Mouse (Mus musculus) kidney, embryonic 15.5 days (tissue): ENCODE data around the gene Atp6v0c. TPM values are rescaled to one million over a fixed set of nuclear protein-coding genes. Genes with fewer than 3 reads are reported as not detected.
A peak's percentile ranks its signal among the peaks of the same experiment; 100 is the strongest.

Source experiments
- ATAC-seq: fragments of 200-750 bp; cut with Nextera tagmentation; replicated peaks from 2 replicates; pipeline ENCODE4 v1.8.0; 2017; ENCODE audit warnings: moderate TSS enrichment; ENCODE audit not compliant: low FRiP score
- H3K27ac ChIP-seq: fragments of 300-500 bp; sonication (generic); 2 replicates; pipeline ENCODE4 v1.5.1; 2015; ENCODE audit warnings: mild to moderate bottlenecking, inconsistent platforms
- H3K27me3 ChIP-seq: fragments of 300-500 bp; sonication (generic); 2 replicates; pipeline ENCODE4 v1.6.1; 2015; ENCODE audit warnings: inconsistent platforms
- H3K36me3 ChIP-seq: fragments of 300-500 bp; sonication (generic); 2 replicates; pipeline ENCODE4 v1.6.1; 2015; ENCODE audit warnings: inconsistent platforms
- H3K4me1 ChIP-seq: fragments of 300-500 bp; sonication (generic); 2 replicates; pipeline ENCODE4 v1.6.1; 2015; ENCODE audit warnings: inconsistent platforms
- H3K4me2 ChIP-seq: fragments of 300-500 bp; sonication (generic); 2 replicates; pipeline ENCODE4 v1.6.1; 2015; ENCODE audit warnings: moderate library complexity, mild to moderate bottlenecking, inconsistent platforms
- H3K4me3 ChIP-seq: fragments of 300-500 bp; sonication (generic); replicated peaks from 2 replicates; pipeline ENCODE4 v1.5.1; 2015; ENCODE audit warnings: mild to moderate bottlenecking, inconsistent platforms
- H3K9ac ChIP-seq: fragments of 300-500 bp; sonication (generic); 2 replicates; pipeline ENCODE4 v1.6.1; 2015; ENCODE audit warnings: mild to moderate bottlenecking, inconsistent platforms
- H3K9me3 ChIP-seq: fragments of 300-500 bp; sonication (generic); replicated peaks from 2 replicates; pipeline ENCODE4 v1.6.1; 2016; ENCODE audit warnings: inconsistent platforms
- WGBS: fragments of 180-500 bp; shearing (Covaris S2); methylation state at CpG from one replicate; pipeline ENCODE4 v1.1.7; 2015; ENCODE audit warnings: mixed read lengths; 5-methylcytosine and 5-hydroxymethylcytosine counted together
- polyA plus RNA-seq: library from polyadenylated mRNA; unstranded; fragments of >200 nt; fragmentation: Nextera tagmentation; extraction: Ambion mirVana; gene quantifications from 2 replicates; pipeline ENCODE4 v1.2.1, GENCODE M21; 2015

Gene Atp6v0c
- 546 and 562 TPM in 2 replicates for polyA plus RNA-seq

DNA sequence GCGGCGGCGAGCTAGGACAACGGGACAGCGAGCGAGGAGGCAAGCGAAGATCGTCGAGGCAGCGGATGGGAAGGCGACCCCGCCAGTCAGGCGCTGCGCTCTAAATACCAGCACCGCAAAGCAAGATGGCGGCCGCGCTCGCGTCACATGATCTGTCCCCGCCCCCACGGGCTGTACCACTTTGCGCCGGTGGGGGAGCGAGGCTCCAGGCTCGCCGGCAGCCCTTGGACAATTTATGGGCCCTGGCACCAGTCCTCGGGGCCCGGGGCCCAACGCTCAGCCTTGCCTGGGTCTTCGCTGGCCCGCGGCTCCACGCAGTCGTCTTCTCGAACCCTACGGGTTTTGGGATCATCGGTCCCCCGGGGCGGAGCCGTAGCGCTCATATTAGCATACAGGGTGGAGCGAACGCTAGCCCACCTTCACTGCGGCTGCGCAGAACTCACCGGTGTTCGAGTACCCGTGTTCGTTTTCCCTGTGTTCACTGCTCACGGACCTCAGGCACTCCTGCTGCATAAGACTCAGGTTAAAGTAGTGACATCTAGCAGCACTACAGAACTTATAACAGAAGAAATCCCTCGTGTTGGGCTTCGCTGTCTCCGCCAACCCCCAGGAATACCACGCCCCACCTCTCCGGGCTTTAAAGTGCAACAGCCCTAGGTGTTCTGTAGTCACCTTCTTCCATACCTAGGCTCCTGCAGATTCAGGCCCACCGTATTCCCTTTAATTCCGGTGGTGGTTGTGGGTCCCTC lies at the start of gene Atp6v0c:
Gene Atp6v0c (minus strand): TSS at position 386 of the 749 bp plus-strand sequence.
- WGBS, result under 1% methylated on average over 58 of the region's 58 CpGs
- Histone ChIP-seq H3K4me2 (peak within 1 kb of the TSS; percentile 74), H3K4me3 (peak within 1 kb of the TSS; percentile 91), H3K27me3 (no peaks in the 10 kb centered on the region), H3K36me3 (peaks cover 29% of the 10 kb centered on the region), H3K4me1 (peaks cover 38% of the 10 kb centered on the region), H3K9me3 (no peaks in the 10 kb centered on the region), H3K27ac (peak within 1 kb of the TSS; percentile 97), H3K9ac (peak within 1 kb of the TSS; percentile 90)
- peak; percentile 92 for ATAC-seq

DNA sequence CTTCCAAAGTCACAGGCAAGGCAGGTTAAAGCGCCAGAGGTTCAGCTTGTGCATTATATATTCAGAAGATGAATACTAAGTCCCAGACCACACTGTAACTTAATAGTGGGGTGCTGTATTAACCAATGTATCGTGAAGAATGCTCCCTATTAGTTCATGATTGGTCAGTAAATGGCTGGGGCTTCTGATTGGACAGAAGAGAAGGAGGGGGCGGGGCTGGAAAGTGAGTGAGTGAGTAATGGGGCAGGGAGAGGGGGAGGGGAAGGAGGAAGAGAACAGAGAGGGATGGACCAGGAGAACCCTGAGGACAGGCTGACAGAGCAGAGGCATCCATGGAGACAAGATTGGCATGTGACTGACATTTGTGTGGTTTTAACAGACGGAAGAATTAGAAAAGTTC lies 47.3 kb upstream of the Atp6v0c start:
- Histone ChIP-seq H3K4me3 (no peak overlapping the region), H3K4me1 (peaks cover 25% of the 10 kb centered on the region), H3K9me3 (no peaks in the 10 kb centered on the region), H3K27me3 (no peaks in the 10 kb centered on the region), H3K27ac (no peak overlapping the region), H3K9ac (no peak overlapping the region), H3K4me2 (no peak overlapping the region), H3K36me3 (peaks cover 34% of the 10 kb centered on the region)
- 77% methylated on average over 4 of the region's 4 CpGs for WGBS
- no peak for ATAC-seq

DNA sequence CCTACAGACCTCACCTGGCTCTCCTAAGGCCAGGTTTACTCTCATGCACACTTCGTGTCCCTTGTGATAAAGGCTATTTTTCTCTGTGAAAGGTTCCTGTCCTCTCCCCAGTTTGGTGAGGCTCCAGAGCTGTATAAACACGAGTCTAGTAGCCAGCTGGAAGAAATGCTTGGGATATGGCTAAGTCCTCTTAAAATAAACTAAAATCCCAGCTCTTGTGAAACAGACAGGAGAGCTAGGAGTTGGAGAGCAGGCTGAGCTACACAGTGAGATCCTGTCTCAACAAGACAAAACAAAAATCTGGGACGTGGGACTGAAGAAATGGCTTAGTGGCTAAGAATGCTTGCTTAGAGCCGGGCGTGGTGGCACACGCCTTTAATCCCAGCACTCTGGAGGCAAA lies 43.7 kb upstream of the Atp6v0c start:
- 78% methylated on average over 6 of the region's 6 CpGs for WGBS
- no peaks in the 10 kb centered on the region for H3K9me3 ChIP-seq
- H3K36me3 ChIP-seq, result peaks cover 32% of the 10 kb centered on the region
- no peak overlapping the region for H3K4me2 ChIP-seq
- peaks cover 18% of the 10 kb centered on the region for H3K27me3 ChIP-seq
- no peak overlapping the region for H3K4me3 ChIP-seq
- no peak for ATAC-seq
- H3K27ac ChIP-seq, result no peak overlapping the region
- no peak overlapping the region for H3K9ac ChIP-seq
- peaks cover 38% of the 10 kb centered on the region for H3K4me1 ChIP-seq

DNA sequence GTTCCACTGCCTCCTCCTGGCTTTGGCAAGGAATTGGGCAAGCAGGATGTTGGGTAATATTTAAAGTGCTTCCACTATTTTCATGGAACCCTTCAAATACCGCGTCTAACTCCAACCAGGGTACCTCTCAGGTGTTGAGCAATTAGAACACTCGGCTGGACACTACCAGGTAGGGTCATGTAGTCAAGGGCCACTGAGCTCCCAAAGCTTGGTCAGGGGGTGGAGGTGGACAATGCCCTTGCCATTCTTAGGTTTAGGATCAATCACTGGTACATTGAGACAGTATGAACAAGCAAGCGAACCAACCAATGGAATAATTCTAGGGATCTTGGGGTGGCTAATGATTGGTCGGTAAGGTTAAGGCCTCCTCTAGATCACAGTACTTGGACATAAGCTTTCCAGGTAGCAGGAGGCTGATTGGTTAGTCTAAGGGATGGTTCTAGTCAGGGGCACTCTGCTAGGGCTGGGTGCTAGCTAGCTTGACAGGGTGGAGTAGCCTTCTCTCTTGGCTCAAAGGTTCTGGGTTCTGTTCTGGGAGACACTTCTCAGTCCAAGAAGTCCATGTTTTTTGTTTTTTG lies 43.0 kb upstream of the Atp6v0c start:
- Histone ChIP-seq H3K4me3 (peak overlapping the region; percentile 54), H3K9ac (no peak overlapping the region), H3K27ac (no peak overlapping the region), H3K27me3 (peaks cover 25% of the 10 kb centered on the region), H3K4me1 (peaks cover 45% of the 10 kb centered on the region), H3K4me2 (peak overlapping the region; percentile 98), H3K36me3 (peaks cover 26% of the 10 kb centered on the region), H3K9me3 (no peaks in the 10 kb centered on the region)
- no peak for ATAC-seq
- WGBS, result 28% methylated on average over 5 of the region's 5 CpGs

DNA sequence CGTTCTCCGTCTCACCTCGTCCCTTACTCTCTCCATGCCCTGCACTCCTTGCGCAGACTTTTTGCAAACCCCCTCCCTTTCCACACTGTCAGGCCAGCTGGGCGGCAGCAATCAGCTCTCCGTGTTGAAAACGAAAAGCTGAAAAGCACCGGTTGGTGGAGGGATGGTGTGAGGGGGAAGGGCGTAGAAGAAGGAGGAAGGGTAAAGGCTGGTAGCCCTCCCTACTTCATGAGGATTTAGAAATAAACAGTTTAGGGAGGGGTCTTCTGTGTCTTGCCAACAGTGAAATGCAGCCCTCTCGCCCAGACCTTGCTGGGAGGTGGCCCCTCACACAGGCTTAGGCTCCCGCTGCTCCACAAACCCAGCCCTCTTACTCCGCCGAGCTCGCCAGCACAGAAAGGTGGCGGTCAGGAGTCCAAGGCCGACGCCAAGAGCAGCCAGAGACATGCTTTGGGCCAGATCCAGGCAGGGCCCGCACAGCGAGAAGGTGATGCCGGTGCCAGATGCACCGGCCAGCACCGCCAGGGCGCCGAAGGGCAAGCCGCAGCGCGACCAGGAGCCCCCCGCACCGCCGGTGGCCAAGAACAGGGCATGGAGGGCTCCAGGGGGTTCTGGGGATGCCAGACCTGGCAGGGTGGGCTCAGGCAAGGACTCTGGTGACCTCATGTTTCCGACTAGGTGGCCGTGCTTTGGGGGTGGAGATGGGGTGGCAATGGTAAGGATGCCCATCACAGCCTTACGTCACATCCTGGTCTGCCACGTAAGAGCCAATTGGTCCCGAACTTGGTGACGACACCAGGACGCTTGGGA lies 42.3 kb upstream of the Atp6v0c start:
- WGBS, result 3% methylated on average over 37 of the region's 37 CpGs
- 0 out of 2 replicates have a peak, but pooled peaks have one; percentile 2 for ATAC-seq
- Histone ChIP-seq H3K27me3 (peaks cover 32% of the 10 kb centered on the region), H3K36me3 (peaks cover 20% of the 10 kb centered on the region), H3K4me3 (peak overlapping the region; percentile 54), H3K9ac (peak overlapping the region; percentile 62), H3K4me1 (peaks cover 52% of the 10 kb centered on the region), H3K9me3 (no peaks in the 10 kb centered on the region), H3K4me2 (peak overlapping the region; percentile 98), H3K27ac (peak overlapping the region; percentile 33; the same call in 1 of the 2 replicates)

DNA sequence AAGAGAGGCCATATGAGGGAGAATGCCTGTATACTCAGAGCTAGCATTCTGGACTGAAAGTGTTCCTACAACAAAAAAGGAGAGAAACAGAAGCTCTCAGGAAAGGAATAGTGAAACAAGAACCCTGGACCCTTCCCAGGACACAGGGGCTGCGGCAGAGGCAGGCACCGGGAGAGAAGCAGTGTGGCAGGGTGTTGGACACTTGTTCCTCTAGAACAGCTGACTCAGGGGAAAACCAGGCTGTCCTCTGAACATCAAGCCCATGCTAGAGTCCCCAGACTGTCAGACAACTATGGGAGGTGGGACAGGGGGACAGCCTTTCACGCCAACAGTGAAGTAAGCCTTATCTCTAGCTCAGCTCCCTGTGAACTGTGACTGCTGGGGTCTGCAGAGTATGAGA lies 41.1 kb upstream of the Atp6v0c start:
- no peak overlapping the region for H3K27ac ChIP-seq
- WGBS, result 92% methylated on average over 3 of the region's 3 CpGs

DNA sequence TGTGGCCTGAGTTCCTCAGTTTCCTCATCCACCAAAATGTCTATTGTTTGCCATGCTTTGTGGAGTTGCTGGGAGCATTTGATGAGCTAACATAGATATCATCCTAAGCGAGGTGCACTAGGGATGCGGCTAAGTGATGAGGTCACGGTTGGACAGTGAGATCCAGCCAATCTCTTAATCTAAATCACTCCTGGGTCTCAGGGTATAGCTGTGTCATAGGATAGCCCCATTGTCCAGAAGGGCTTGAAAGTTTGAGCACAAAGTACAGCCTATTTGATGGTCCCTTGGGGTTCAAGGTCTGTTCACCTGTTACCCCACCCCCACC lies 40.4 kb upstream of the Atp6v0c start:
- Histone ChIP-seq H3K27ac (peak overlapping the region; percentile 84), H3K36me3 (peaks cover under 1% of the 10 kb centered on the region), H3K9ac (no peak overlapping the region), H3K27me3 (peaks cover 43% of the 10 kb centered on the region), H3K4me2 (peak overlapping the region; percentile 96; the same call in 1 of the 2 replicates), H3K4me1 (peaks cover 68% of the 10 kb centered on the region), H3K9me3 (no peaks in the 10 kb centered on the region), H3K4me3 (no peak overlapping the region)
- ATAC-seq, result no peak
- WGBS, result 76% methylated on average over 3 of the region's 3 CpGs

More for the DNA sequence above, 41.1 kb upstream of the Atp6v0c start:
- Histone ChIP-seq H3K27me3 (peaks cover 43% of the 10 kb centered on the region), H3K9me3 (no peaks in the 10 kb centered on the region), H3K36me3 (peaks cover 8% of the 10 kb centered on the region), H3K4me1 (peaks cover 64% of the 10 kb centered on the region), H3K4me3 (no peak overlapping the region), H3K9ac (no peak overlapping the region), H3K4me2 (0 out of 2 replicates have a peak overlapping the region, but pooled peaks have one; percentile 98)
- no peak for ATAC-seq

DNA sequence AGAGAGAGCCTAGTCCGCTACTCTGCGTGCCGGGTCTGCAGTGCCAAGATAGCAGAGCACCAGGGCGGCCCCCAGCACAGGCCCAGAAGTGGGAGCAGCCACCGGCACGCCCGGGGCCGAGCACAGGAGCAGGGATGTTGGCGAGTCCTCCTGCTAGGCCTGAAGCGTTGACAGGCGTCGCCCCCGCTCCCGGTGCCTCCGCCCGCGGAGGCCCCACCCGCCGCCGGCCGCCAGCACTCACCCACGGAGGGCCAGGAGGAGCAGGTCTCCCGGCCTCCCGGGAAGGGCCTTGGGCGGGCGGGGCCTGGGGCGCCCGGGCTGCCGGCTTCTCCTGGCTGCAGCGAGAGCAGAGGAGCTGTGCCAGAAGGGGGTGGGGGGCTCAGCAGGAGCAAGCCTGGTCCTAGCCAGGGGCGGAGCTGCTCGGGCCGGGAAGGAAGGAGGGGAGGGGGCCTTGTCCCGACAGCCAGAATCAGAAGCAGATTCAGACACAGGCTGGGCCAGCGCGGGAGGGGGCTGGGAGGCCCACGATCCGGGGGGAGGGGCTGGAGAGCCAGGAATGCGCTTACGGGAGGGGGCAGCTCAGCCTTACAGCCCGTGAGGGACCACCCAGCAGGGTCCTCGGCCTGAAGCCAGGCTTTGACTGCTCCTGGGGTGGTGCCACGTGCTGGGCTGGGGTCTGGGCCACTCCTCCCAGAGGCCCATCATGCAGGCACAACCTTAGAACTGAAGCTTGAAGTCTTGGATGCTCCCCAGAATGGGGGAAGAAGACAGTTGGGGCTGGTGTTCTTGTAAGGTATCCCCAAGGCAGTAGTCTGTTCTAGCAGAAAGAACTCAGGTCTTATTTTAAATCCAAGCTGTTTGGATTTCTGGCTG lies 39.8 kb upstream of the Atp6v0c start, which contains the start of gene Ntn3:
Gene Ntn3 (minus strand): TSS at position 489 of the 873 bp plus-strand sequence.
- peak; percentile 40 for ATAC-seq
- peaks cover 43% of the 10 kb centered on the region for H3K27me3 ChIP-seq
- peak within 1 kb of the TSS; percentile 84 for H3K27ac ChIP-seq
- WGBS, result 3% methylated on average over 30 of the region's 43 CpGs
- no peaks in the 10 kb centered on the region for H3K36me3 ChIP-seq
- peak within 1 kb of the TSS; percentile 64 for H3K9ac ChIP-seq
- peak within 1 kb of the TSS; percentile 73 for H3K4me3 ChIP-seq
- H3K4me2 ChIP-seq, result peak within 1 kb of the TSS; percentile 96
- H3K9me3 ChIP-seq, result no peaks in the 10 kb centered on the region
- peaks cover 74% of the 10 kb centered on the region for H3K4me1 ChIP-seq

DNA sequence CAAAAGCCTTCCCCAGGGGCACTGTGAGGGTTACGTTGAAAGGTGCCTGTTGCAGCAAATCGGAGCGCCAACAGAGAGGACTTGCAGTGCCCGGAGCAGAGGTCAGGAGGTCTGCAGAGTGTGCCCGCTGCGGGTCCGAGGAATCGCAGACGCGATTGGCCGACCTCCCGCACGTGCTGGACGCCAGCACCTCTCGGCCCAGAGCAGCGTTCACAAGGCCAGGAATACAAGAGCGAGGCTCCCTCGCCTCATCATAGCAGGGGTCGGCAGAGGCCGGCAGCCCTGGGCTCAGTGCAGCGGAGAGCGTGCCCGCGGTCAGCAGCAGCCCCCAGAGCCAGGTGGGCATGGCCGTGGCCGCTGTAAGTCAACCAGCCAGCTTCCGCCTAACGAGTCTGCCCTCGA lies 39.1 kb upstream of the Atp6v0c start:
- 2% methylated on average over 29 of the region's 29 CpGs for WGBS
- ATAC-seq, result peak; percentile 0; the same call in 1 of the 2 replicates
- H3K9ac ChIP-seq, result peak overlapping the region; percentile 64

DNA sequence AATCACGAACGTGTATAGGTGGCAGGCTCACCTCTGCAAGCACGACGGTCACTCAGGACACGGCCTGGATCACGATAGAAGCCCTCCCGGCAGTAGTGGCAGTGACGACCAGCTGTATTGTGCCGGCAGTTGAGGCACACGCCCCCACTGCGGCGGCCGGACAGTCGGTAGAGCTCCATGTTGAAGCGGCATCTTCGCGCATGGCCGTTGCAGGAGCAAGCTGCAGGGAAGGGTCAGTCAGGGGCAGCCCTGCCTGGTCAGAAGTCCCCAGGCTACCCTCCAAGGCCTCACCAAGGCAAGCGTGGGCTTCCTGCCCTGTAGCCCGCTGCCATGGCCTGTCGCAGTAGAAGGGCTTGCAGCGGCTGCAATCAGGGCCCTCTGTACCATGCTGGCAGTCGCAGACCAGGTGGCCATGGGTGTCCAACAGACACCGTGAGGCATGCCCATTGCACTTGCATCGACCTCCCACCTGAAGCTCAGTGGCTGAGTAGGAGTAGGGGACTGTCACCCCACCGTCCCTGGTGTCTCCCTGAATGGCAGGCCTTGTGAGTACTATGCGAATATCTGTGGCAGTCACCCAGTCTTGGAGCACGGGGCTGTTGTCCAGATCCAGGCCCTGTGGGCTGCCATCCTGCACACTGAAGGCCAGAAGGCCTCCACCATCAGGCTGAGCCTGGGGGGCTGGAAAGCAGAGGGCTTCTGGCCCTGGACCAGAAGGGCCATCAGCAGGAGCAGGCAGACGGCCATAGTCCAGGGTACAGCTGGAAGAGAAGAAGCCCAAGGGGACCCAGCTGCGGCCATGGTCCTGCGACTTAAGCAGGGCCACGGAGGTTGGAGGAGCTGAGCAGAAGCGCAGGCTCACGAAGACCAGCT lies 38.5 kb upstream of the Atp6v0c start:
- Histone ChIP-seq H3K4me1 (peaks cover 83% of the 10 kb centered on the region), H3K27me3 (peaks cover 43% of the 10 kb centered on the region), H3K4me2 (peak overlapping the region; percentile 96), H3K9ac (peak overlapping the region; percentile 64), H3K4me3 (peak overlapping the region; percentile 73), H3K27ac (peak overlapping the region; percentile 84; the same call in 1 of the 2 replicates), H3K9me3 (no peaks in the 10 kb centered on the region), H3K36me3 (no peaks in the 10 kb centered on the region)
- WGBS, result 58% methylated on average over 34 of the region's 34 CpGs
- no peak for ATAC-seq

More for the DNA sequence above, 39.1 kb upstream of the Atp6v0c start:
- peaks cover 43% of the 10 kb centered on the region for H3K27me3 ChIP-seq
- peak overlapping the region; percentile 73 for H3K4me3 ChIP-seq
- peak overlapping the region; percentile 84 for H3K27ac ChIP-seq
- peaks cover 79% of the 10 kb centered on the region for H3K4me1 ChIP-seq
- H3K4me2 ChIP-seq, result peak overlapping the region; percentile 96
- no peaks in the 10 kb centered on the region for H3K9me3 ChIP-seq
- no peaks in the 10 kb centered on the region for H3K36me3 ChIP-seq
